ENCODE assay signal across 8 mouse cellular contexts in genomic region chr10:44177365-44177764, GRCm38 (mm10). TPM values are rescaled to one million over a fixed set of nuclear protein-coding genes. Genes with fewer than 3 reads are reported as not detected.
DNase-seq lines count a peak whose midpoint lies in the region; ATAC-seq lines count a peak whose summit lies in the region.

No protein-coding gene starts in this region.

- H3K36me3 ChIP-seq in embryonic facial prominence, embryonic 14.5 days (ENCODE audit: control insufficient read depth, insufficient read depth, low read length) = no peaks in the 10 kb centered on the region
- H3K36me3 ChIP-seq in midbrain, embryonic 16.5 days (ENCODE audit: control insufficient read depth, insufficient read depth, low read length) = no peaks in the 10 kb centered on the region

- intact Hi-C loops in left cerebral cortex, postnatal 4 days (cut with DNase I) = no loop called here

- ATAC-seq in embryonic facial prominence, embryonic 14.5 days (ENCODE audit: low read depth) = no peak
- ATAC-seq in midbrain, embryonic 16.5 days = 0 out of 2 replicates have a peak, but pooled peaks have one; percentile 75

- no peak overlapping the region for H3K4me2 ChIP-seq in embryonic facial prominence, embryonic 14.5 days (ENCODE audit: low read depth, low read length)
- no peak overlapping the region for H3K4me2 ChIP-seq in midbrain, embryonic 16.5 days (ENCODE audit: low read length)

- no peaks in the 10 kb centered on the region for H3K9me3 ChIP-seq in embryonic facial prominence, embryonic 14.5 days (ENCODE audit: control insufficient read depth, low read length)
- no peaks in the 10 kb centered on the region for H3K9me3 ChIP-seq in midbrain, embryonic 16.5 days (replicated peaks; ENCODE audit: control insufficient read depth, low read length, poor library complexity, severe bottlenecking)

- no peaks in the 10 kb centered on the region for H3K27me3 ChIP-seq in embryonic facial prominence, embryonic 14.5 days (replicated peaks; ENCODE audit: control insufficient read depth, insufficient read depth, low read length)
- no peaks in the 10 kb centered on the region for H3K27me3 ChIP-seq in midbrain, embryonic 16.5 days (ENCODE audit: control insufficient read depth, insufficient read depth, low read depth, low read length)

- peak; percentile 5 for DNase-seq in kidney, postnatal 10 days
- DNase-seq in kidney, postnatal 25 days = no peak
- DNase-seq in MN1 (ENCODE audit: low spot score) = peak; percentile 75
- DNase-seq in embryonic facial prominence, embryonic 14.5 days (ENCODE audit: low spot score) = peak; percentile 61
- DNase-seq in left cerebral cortex, postnatal 4 days = no peak
- DNase-seq in cerebellum, postnatal 25 days = no peak
- no peak for DNase-seq in ovary, postnatal 10 days (ENCODE audit: low spot score)

- H3K4me1 ChIP-seq in embryonic facial prominence, embryonic 14.5 days (ENCODE audit: control insufficient read depth, insufficient read depth, low read length) = no peaks in the 10 kb centered on the region
- no peaks in the 10 kb centered on the region for H3K4me1 ChIP-seq in midbrain, embryonic 16.5 days (ENCODE audit: control insufficient read depth, insufficient read depth, low read length)

- no peak overlapping the region for H3K9ac ChIP-seq in embryonic facial prominence, embryonic 14.5 days (ENCODE audit: low read depth, low read length)
- H3K9ac ChIP-seq in midbrain, embryonic 16.5 days (ENCODE audit: low read depth, low read length) = no peak overlapping the region

- H3K4me3 ChIP-seq in embryonic facial prominence, embryonic 14.5 days (ENCODE audit: low read depth, low read length) = no peak overlapping the region
- H3K4me3 ChIP-seq in midbrain, embryonic 16.5 days (ENCODE audit: low read depth, low read length) = no peak overlapping the region

- 0% methylated on average over 1 of the region's 1 CpGs for WGBS in embryonic facial prominence, embryonic 14.5 days
- WGBS in midbrain, embryonic 16.5 days = 3% methylated on average over 1 of the region's 1 CpGs

- H3K27ac ChIP-seq in embryonic facial prominence, embryonic 14.5 days (replicated peaks; ENCODE audit: low read depth, low read length) = no peak overlapping the region
- no peak overlapping the region for H3K27ac ChIP-seq in midbrain, embryonic 16.5 days (ENCODE audit: low read length)

RNA-seq across cellular contexts. Expression of gene Crybg1, which starts 28.7 kb away (rescaled TPM):
- polyA plus RNA-seq in embryonic facial prominence, embryonic 14.5 days (2014; fragmentation: Nextera tagmentation; extraction: Ambion mirVana) = 2.9 and 3.6 TPM in 2 replicates
- 0.14 and 0.16 TPM in 2 replicates for polyA plus RNA-seq in midbrain, embryonic 16.5 days (2015; fragmentation: Nextera tagmentation; extraction: Ambion mirVana)
- total RNA-seq in left cerebral cortex, postnatal 4 days (2021) = under 1 TPM; 0.42 to 0.48 TPM

Comparison
In these comparisons a context has a peak if more than half of its experiments do, and no peak if none do; other contexts are left out.
1. DNase-seq: peak in kidney, postnatal 10 days (single experiment), MN1 (single experiment) and embryonic facial prominence, embryonic 14.5 days (single experiment); none in kidney, postnatal 25 days (0 of 2), left cerebral cortex, postnatal 4 days (single experiment), cerebellum, postnatal 25 days (0 of 2) and ovary, postnatal 10 days (single experiment).